ENCODE assay signal across 36 mouse cellular contexts in genomic region chr13:101755228-101755627, GRCm38 (mm10).
"Had no signal": no experiment of that assay in that cellular context is flagged by ENCODE, and none has a peak within 500 bp of the region (broad histone marks: within the 10 kb centered on the region; RNA-seq: fewer than 3 reads in every experiment).

No protein-coding gene starts in this region.

- H3K9me3 ChIP-seq: heart, embryonic 10.5 days; heart, embryonic 12.5 days; heart, embryonic 13.5 days; heart, embryonic 15.5 days; hindbrain, embryonic 10.5 days; hindbrain, embryonic 12.5 days; hindbrain, embryonic 13.5 days; hindbrain, embryonic 15.5 days; intestine, embryonic 15.5 days; kidney, embryonic 15.5 days had no signal

- ATAC-seq: hindbrain, embryonic 16.5 days; hindbrain, postnatal 0 days; inflammation-experienced regulatory T-cells, adult 6 months; intestine, embryonic 15.5 days; intestine, embryonic 16.5 days; intestine, postnatal 0 days had no signal

- H3K4me3 ChIP-seq: heart, embryonic 10.5 days; heart, embryonic 12.5 days; heart, embryonic 13.5 days; heart, embryonic 15.5 days; hindbrain, embryonic 10.5 days; hindbrain, embryonic 12.5 days; hindbrain, embryonic 13.5 days; hindbrain, embryonic 15.5 days; intestine, embryonic 15.5 days; kidney, embryonic 15.5 days; layer of hippocampus, adult 2 months; left cerebral cortex, adult 2 months had no signal

- H3K27ac ChIP-seq: heart, embryonic 10.5 days; heart, embryonic 13.5 days; heart, embryonic 15.5 days; hindbrain, embryonic 10.5 days; hindbrain, embryonic 12.5 days; hindbrain, embryonic 13.5 days; hindbrain, embryonic 14.5 days; hindbrain, embryonic 15.5 days; hindbrain, postnatal 0 days; intestine, embryonic 15.5 days; kidney, embryonic 15.5 days; kidney, postnatal 0 days; layer of hippocampus, adult 2 months; left cerebral cortex, adult 2 months had no signal

- H3K27me3 ChIP-seq: heart, embryonic 12.5 days; heart, embryonic 13.5 days; heart, embryonic 15.5 days; hindbrain, embryonic 12.5 days; hindbrain, embryonic 13.5 days; hindbrain, embryonic 15.5 days; intestine, embryonic 15.5 days; kidney, embryonic 15.5 days had no signal

- H3K4me2 ChIP-seq: heart, embryonic 11.5 days; heart, embryonic 12.5 days; heart, embryonic 13.5 days; heart, embryonic 15.5 days; hindbrain, embryonic 12.5 days; hindbrain, embryonic 13.5 days; hindbrain, embryonic 14.5 days; hindbrain, embryonic 15.5 days; intestine, embryonic 15.5 days; kidney, embryonic 15.5 days had no signal

- DNase-seq: heart, postnatal 10 days; heart, postnatal 14 days; heart, postnatal 36 days; heart, postnatal 4 days; kidney, adult 11 months; kidney, adult 18-20 months; kidney, adult 2 months; kidney, adult 8-10 months; kidney, adult 9 months; kidney, postnatal 10 days; kidney, postnatal 14 days; kidney, postnatal 25 days; kidney, postnatal 36 days; kidney, postnatal 4 days; layer of hippocampus, adult 9-11 months; layer of hippocampus, postnatal 36 days had no signal

- H3K9ac ChIP-seq: heart, embryonic 12.5 days; heart, embryonic 13.5 days; heart, embryonic 15.5 days; hindbrain, embryonic 12.5 days; hindbrain, embryonic 13.5 days; hindbrain, embryonic 14.5 days; hindbrain, embryonic 15.5 days; intestine, embryonic 15.5 days; kidney, embryonic 15.5 days had no signal
